Mouse (Mus musculus) heart, adult 11 months (tissue): ENCODE data around the gene Gdf10.

Experiments
- DNase-seq: peaks from one replicate; pipeline ENCODE4 v3.0.0; 2022

The Gdf10 gene

DNA sequence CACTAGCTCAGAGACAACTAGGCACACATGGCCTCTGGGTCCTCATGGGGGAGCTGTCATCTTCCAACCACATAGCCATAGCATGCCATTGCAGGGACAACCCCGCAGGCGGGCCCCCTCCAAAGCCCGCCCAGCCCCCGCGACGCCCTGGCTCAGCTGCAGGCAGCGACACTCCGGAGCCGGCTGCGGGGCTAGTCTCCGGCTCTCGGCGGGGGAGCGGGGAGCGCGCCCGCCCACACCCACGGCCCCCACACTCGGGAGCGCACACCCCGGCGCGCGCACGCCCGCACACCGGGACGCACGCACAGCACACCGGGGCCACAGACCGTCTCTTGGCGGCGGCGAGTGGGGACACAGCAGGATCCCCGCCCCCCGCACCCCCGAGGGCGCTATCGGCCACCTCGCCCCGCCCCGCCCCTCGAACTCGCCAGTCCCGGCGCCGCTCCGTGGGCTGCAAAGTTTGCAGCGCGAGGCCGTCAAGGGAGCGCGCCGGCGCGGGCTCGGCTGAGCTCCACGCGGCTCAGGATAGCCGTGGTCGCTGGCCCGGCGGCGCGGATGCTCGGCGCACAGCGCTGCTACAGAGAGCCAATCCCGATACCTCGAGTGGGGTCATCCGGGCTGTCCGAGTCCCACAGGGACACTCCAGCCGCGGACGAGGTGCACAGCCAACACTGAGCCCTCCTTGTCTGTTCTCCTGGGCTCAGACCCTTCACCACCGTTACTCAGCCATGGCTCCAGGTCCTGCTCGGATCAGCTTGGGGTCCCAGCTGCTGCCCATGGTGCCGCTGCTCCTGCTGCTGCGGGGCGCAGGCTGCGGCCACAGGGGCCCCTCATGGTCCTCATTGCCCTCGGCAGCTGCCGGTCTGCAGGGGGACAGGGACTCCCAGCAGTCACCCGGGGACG, at the start of gene Gdf10:
Gdf10 (plus strand) TSS at position 420 of the 903 bp plus-strand sequence.
- DNase-seq: peak; percentile 96

DNA sequence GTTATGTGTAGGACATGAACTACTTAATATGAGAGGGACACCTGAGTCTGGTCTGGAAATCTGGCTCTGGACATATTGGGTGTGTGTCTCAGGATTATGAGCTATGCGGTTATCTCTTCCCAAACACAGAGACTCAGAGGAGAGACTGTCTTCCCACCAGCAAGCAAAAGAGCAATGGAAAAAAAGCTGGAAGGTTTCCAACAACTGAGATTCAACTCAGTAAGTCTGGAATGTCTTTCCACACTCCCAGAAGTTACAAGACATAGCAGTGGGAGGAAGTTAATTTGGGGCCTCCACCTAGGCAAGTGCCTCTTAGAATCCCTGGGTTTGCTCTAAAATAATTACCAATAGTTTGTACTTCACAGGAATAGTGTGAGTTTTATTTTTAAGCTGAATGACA, 44.6 kb upstream of the Gdf10 start:
- DNase-seq: no peak

DNA sequence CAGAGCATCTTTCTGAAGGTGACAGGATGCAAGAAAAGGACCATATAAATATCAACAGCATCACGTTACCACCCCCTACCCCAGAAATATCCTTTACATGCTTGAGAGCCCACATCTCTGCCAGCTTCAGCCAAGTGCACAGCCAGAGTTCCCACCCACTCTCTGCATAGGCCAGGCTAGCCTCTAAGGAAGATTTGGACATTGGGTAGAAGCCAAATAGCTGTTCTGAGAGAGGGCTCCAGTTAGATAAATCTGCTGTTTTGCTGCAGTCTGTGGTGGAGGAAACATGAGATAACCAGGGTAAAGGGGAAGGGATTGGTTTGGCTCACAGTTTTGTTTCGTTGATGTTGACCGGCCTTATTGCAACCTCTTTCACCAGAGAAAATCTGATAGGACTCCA, 43.2 kb upstream of the Gdf10 start:
- peak; percentile 85 for DNase-seq

DNA sequence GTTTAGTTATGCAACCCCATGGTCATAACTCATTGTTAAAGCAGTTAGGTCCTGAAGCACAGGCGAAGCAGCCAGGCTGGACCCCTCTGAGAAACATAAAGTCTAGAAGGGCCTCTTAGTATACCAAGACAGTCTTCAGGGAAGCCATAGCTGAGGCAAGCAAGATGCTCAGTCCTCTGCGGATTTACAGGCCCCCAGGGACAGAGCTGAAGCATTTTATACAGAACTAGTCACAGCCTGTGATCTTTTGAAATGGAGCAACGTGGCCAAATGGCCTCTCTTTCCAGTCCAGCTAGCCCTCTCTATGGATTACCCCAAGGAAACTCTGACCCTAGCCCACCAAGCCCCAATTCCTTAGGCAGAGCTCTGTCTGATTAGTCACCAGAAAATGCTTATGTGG, 41.9 kb upstream of the Gdf10 start:
- no peak for DNase-seq

DNA sequence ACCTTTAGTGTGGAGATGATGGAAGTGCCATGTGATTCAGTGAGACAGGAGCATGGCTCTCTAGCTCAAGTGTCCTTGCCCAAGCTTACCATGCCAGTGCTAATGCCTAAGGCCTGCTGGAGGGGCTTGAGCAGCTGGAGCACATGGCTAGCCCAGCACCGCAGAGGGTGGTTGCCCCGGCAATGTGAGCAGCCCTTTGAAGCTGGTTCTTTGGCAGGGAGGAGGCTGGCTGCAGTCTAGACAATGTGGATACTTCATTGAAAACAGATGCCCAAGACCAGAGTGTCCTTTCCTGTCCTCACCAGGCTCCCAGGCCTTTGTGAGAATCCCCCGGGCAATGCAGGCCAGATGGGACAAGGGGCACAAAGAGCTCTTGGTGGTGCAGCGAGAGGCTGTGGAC, 40.3 kb upstream of the Gdf10 start:
- DNase-seq: peak; percentile 86

DNA sequence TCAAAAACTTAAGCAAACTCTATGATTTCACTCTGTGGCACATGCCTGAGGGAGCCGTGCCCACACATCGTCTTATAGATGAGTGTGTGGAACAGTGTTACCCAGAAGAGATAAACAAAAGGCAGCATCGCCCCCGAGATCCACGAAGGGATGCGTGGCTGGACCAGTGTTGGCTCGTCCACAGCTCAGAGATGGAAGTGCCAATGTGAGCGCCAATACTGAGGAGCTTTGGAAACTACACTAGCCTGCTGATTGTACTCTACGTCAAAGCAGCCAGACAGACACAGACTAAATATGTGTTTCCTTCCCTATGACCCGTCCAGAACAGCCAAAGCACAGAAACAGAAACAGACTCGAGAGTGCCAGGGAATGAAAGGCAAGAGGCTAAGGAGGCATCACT, 37.9 kb upstream of the Gdf10 start:
- DNase-seq: peak; percentile 85

DNA sequence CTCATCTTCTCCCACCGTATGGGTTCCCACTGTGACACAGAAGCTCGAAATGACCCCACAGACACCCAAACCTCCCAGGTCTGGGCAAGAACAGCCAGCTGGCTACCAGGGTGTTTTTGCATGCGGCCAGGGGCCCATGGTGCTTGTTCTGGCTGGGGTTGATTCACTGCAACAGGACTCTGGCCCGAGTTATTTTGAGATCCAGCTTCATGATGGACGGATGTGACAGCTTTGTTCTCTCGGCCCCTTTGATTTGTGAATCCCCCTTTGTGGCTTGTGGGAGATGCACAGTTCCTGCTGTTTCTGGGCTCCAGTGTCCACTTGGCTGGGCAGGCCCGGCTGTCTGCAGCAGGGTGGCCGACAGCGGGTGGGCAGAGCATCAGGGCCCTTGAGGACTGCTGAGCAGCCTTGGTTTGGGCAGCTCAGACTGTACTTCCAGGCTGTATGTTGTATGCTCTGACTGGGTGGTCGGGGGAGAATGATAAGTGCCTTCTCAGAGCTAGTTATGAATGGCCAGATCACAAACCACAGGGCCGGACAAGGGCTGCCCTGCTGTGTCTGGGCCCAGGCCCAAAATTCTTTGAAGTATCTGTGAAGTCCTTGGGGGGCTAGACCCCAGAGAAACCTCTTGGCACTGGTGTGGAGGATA, 34.9 kb upstream of the Gdf10 start:
- peak; percentile 91 for DNase-seq

DNA sequence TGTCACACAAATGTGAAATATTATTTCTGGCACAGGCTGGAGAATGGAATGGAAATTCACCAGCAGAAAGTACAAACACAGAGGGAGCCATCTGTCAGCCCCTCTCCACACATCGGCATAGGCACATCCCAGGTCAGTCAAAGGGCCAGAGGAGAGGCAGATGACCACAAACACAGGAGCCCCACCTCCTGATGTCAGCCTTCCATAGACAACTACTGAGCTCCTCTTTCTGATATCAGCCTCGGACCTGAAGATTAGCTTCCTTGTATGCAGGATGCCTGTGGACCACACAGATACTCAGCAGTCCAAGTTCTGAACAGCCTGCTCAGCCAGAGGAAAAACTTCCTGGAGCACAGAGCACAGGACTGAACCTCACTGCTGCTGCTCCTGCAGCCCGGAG, 33.4 kb upstream of the Gdf10 start:
- peak; percentile 94 for DNase-seq

DNA sequence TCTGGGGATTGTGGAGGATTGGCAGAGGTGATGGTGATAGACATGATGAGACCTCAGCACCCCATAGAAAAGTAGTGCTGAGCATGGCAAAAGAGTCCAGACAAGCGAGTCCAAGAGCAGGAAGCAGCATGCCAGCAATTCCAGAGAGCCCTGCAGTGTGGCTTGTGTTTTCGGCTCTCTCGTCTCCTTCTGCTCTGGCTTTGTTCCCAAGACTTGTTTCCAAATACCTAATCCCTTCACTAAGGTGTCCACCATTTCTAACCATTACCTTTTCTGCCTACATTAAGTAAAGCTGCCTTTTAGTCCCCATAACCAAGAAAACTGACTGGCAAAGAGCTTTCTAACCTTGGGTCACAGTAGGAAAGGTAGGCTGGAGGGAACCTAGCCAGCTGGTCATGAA, 31.9 kb upstream of the Gdf10 start:
- no peak for DNase-seq

DNA sequence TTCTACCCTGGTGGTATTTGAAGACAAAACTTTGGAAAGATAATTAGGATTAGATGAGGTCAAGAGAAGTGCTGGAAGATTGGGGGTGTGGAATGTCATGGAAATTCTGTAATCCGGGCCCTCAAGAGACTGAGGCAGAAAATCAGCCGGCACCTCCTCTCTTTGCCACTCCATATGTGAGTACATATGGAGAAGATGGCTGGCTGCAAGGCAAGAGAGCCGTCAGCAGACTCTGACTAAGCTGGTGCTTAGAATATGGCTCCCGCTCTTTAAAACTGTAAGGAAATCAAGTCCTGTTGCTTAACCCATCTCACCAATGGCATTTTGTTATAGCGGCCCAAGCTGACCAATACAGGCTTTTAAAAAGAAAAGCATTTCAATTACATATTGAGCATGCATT, 27.6 kb upstream of the Gdf10 start:
- DNase-seq: peak; percentile 72

DNA sequence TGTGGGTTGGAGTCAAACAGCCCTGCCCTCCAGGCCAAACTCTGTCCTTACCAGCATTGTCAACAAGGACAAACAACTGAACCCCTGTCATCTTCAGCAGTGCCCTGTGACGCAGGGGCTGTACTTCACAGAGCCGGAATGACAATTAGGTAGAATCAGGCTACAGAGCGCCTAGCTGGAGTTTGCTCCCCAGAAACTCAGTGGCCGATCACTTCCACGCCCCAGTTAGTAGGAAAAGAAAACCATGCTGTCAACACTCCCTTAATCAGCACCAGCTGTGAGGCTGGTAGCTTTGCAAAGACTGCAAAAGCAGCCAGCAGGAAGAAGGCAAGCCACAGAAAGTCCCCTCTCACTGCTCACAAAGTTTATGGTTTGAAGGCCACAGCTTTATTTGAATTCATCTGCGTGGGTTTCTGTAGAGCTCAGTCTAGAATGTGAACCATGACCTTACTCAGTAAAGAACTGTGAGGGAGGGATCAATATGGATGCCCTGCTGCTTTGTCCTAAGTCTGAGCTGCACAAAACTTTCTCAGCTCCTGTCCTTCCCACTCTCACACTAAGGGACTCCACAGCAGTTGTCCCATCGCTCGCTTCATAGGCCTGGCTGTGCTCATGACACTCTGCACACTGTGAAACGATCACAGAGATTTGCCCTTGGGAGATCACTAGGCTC, 26.6 kb upstream of the Gdf10 start:
- DNase-seq: peak; percentile 95

DNA sequence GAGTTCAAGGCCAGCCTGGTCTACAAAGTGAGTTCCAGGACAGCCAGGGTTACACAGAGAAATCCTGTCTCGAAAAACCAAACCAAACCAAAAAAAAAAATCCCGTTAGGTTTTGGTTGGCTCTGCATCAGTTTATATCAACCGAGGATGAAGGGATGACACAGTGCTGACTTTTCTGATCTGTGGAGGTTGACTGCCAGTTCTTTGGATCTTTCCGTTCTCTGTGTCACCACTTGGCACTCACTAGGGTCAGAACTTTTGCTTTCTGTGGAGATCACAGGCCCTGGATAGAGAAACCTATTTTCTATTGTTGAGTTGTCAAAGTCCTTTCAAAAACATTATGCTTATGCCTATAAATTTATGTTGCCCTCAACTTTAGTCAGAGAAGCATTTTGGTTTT, 20.6 kb upstream of the Gdf10 start:
- DNase-seq: peak; percentile 82

DNA sequence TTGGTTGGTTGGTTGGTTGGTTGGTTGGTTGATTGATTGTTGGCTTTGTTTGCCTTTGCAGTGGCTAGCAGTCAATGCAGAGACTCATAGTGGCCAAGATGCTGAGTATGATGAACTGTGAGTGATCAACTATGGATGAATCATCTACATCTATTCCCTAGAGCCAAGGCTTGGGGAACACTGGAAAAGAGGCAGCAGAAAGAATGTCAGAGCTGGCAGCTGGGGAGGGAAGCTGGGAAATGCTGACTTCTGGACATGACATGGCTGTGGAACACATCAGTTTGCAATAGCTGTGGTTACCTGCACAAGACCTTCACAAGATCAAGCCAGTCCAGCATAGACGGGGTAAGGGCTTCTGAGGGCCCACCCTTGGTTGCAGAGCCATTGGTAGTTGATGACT, 20.2 kb upstream of the Gdf10 start:
- peak; percentile 87 for DNase-seq

DNA sequence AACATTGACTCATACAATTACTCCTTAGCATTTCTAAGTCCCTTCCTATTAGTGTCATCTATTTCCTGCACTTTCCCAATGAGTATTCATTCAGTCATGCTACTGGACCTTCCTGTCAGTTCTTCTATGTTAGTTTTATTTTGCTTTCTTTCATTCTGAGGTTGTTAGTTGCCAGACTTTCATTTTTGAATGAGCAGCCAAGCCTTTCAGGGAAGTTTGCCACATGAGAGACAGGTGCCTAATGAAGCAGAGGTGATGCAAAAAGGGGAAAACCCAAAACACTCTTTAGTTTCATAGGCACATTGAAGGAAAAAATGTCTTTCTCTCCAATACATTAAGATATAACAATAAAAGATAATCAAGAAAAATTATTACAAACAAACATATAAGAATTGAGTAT, 18.5 kb upstream of the Gdf10 start:
- DNase-seq: no peak

DNA sequence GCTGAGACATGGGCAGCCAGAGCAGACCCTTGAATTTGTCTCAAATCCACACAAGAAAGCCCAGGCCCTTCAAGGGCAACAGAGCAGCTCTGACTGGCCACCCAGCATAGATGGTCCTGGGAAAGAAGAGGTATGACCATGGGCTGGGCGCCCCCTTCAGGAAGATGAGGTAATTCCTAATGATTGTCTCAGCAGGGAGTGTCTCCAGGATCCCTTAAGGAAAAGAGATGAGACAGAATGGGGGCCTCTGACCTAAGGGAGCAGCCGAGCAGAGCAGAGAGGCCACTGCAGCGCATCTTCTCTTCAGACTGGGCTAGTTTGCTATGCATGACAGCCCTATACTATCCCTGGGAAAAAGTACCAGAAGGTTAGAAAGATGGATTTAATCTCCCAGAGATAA, 9.7 kb upstream of the Gdf10 start:
- DNase-seq: peak; percentile 96

DNA sequence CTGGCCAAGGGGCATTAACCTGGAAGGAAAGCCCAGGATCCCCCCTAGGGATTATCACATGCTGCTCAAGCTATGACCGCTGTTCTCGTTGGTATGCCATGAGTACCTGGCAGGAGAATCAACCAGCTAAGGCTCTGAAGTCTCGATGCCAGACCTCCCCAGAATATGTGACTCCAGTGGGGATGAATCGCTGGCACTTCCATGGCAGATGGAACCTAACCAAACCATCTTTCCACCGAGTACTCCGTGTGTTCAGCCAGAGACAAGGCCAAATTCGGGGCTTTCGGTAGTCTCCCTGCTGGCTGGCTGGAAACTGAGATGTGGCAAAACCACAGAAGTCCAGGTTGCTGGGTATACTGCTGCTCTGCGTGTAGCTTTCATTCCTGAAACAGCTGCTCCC, 9.2 kb upstream of the Gdf10 start:
- DNase-seq: peak; percentile 82

DNA sequence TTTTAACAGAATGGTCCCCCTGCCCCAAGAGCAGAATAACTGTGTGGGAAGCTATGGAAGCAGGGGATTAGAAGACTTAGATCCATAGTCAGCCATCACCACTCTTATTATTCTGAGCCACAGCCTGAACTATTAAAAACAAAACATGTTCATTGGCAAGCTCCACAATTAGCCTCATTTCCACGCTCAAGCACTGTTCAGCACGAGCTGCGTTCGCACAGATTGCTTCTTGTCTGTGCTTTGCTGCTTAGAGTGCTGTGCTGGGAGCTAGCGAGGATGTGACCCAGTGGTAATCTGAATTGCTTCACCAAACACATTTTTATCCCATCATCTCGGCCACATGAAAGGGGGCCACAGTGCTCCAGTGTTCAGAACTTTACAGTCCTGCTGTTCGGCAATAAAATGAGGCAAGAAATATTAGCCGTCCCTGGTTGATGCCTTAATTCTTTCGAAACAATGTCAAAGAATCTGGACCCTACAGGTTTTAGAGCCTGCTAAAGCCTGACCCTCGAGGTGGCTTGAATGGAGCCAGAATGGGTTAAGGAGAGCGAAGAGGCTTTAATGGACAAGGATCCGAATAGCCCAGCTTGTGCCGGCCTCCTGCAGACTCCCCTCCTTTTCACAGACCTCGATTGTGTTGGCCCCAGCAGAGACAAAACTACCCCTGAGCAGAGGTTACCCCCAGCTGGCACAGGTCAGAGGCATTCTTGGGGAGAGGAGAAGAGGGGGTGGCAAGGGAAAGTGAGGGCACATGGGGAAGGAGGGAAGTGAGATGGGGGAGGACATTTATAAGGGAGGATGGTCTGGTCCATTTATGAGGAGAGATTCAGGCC, 2.4 kb upstream of the Gdf10 start:
- DNase-seq: peak; percentile 83

DNA sequence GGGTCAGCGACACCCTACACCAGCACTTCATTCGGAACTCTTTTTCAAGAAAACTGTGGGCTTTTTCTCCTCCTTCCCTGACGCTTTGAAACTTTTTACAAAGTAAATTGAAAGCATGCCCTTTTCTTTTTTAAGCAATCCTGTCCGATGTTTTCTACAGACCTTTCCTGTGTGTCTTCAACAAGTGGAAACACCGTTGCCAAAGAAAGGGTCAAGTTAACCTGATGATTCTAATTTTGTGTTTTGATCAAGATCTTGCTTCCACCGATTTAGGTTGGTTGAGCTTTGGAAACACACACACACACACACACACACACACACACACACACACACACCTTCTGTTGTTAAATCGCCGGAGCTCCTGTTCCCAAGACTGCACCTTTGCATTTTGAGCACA, 618 bp upstream of the Gdf10 start:
- peak; percentile 15 for DNase-seq

DNA sequence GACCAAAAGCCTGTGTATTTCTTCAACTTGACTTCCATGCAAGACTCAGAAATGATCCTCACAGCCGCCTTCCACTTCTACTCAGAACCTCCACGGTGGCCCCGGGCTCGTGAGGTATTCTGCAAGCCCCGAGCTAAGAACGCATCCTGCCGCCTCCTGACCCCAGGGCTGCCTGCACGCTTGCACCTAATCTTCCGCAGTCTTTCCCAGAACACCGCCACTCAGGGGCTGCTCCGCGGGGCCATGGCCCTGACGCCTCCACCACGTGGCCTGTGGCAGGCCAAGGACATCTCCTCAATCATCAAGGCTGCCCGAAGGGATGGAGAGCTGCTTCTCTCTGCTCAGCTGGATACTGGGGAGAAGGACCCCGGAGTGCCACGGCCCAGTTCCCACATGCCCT, 8.5 kb downstream of the Gdf10 start:
- no peak for DNase-seq

DNA sequence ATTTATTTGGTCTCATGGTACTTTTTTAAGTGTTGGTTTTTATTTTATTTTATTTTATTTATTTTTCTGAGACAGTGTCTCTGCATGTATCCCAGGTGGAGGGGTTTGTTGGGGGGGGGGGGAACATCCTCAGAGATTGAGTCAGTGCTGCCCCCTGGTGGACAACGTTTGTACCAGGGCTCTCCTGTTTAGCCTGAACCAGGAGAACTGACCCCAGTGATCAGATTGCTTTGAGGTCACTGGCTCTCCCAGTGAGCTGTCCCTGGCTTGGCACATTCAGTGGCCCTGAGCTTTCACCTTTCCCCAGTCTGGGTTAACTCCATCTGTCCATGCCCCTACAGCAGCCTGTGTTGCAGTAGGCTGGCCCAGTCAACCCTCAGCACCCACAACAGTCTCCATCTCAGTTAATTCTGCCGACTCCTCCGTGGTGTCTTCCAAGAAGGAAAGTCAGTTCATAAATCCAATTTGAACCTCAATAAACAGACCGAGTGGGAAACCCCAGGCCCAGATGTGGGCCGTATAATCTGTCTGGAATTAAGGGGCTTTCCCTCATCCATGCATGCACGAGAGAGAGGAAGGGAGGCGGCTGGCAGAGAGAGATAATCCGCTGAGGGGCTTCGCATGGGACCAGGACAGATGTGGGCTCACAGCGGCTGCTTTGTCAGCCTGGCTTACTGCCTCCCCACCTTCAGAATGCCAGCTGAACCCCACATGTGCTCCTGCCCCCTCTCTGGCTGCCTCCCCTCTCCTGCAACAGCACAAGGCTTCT, 9.7 kb downstream of the Gdf10 start:
- peak; percentile 95 for DNase-seq

DNA sequence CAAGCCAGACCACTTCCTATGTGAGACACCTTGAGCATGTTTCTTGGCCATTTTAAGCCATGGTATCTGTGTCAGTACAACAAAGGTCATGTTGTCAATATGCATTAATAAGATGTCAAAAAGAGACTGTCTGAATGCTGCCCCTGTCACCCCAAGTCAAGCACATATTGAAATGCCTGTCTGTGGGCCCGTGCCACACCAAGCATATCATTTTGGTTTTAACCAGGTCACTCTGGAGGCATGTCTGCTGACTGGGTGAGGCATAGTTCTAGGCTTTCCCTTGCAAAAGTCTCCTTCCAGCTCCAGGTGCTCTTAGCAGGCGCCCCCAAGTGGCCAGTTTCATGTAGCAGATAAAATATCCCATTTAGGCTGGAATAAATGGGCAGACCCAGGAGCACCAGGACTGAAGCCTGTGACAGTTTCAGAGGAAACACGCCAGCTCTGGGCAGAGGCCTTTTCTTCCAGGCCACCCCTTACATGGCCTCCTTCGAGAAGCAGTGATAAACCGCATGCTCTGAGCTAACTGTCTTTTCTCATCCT, 10.5 kb downstream of the Gdf10 start:
- no peak for DNase-seq

DNA sequence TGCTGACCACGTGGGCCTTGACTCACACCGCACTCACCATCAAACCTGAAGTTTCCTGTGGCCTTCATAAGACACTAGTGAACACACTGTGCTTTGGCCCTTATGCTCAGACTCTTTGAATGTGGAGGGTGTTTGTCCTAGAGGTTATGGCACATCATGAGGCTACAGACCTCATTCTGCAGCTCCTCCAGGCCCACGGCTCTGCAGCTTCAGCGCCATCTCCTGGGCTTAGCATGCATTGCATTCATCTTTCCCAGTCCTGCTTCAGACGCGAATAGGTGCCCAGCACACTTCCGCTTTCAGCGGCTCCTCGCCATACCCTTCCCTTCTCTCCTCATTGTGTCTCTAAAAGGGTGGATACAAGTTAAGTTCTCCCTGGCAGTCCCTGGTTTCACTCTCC, 15.7 kb downstream of the Gdf10 start:
- DNase-seq: no peak
